Mouse (Mus musculus): ENCODE measurements around the gene Nfia.

The Nfia gene

DNA sequence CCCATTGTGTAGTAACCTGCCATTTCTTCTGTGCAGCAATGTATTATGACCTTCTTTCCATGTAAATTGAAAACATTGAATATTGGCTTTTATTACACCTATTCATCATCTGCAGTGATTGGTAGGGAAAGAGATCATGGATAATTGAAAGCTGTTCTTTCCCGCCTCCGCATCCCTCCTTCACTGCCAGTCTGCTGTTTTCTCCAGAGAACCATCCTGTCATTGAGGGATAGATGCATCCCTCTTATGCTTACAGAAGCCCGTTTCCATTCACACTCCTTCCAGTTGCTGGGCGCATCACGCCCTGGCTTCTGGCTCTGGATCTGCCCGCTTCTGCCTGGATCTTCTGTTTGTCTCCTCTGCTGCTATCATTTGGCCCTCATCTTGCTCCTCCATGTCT is 312.5 kb downstream of the Nfia start:
- DNase-seq, result no peak

- DNase-seq, result no peak
Measured at GRCm38 (mm10) chr4:98086976-98087375, 314.4 kb downstream of the Nfia start.

- DNase-seq, result peak; percentile 57
Measured at GRCm38 (mm10) chr4:98089985-98090384, 317.5 kb downstream of the Nfia start.

DNA sequence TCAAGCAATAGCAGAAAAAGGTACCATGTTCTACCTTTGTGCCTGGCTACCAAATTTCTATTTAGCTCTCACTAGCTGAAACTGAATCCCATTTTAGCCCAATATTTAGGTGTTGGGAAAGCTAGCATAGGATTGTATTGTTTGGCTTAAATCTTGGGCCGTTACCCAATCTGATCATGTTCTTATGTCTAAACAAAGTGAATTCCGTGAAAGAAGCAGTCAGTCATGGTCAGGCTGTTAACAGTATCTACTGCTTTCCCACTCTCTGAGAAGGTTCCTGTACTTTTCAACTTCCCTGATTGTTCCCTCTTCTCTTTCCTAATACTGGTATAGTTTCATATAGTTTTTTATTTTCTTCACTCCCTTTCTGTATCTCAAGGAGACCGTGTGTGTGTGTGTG is 318.1 kb downstream of the Nfia start:
- no peak for DNase-seq

- DNase-seq, result no peak
Measured at GRCm38 (mm10) chr4:98091368-98091827, 318.9 kb downstream of the Nfia start.

DNA sequence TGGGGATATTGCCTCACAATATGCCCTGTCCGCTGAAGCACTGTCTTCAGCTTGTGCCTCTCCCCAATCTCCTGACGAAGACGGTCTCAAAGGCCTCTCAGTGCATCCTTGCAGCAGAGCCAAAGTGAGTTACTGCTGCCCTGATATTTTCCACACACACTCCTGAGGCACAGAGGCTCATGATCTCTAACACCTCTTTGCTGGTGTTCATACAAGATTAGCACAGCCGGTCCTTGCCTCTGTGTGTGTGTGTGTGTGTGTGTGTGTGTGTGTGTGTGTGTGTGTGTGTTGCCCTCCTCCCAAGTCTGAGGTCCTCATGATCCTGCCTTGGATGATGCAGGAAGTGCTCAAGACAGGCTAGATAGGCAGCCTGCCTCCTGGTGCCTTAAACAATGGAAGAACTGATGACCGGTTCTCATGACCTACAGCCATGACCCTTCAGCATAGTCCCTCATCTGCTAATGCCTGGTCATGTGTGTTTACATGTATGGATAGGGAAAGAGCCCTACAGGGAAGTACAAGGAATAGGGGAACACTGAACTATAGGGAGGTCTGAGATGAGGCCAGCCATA is 319.5 kb downstream of the Nfia start:
- no peak for DNase-seq

DNA sequence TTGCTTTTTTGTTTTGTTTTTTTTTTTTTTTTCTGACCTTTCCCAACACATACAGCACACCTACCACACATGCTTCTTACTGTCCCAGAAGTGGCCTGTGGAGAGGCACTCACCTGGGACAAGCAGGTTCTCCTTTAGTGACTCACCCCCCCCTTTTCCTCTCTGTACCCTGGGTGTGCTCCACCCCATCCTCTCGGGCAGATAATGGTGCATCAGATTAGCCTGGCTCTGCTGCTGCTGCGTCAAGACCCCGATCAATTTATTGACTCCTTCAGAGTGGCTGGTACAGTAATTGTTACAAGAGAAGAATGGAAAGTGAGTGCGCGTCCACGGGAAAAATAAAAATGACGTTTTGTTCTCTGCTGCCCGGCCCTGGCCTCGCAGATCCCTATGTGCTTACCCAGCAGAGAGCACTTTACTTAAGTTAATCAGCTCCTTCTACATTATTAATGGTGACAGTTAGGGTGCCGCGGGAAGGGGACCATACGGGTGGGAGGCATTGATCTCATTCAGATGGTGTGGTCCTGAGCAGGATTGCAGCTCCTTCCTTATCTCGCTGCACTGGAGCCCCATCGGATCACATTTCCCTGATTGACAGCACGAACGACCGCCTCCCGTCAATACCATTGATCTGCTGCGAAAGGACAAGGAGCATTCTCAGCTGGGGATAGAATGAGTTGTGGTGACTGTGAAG is 321.7 kb downstream of the Nfia start:
- peak; percentile 44 for DNase-seq

DNA sequence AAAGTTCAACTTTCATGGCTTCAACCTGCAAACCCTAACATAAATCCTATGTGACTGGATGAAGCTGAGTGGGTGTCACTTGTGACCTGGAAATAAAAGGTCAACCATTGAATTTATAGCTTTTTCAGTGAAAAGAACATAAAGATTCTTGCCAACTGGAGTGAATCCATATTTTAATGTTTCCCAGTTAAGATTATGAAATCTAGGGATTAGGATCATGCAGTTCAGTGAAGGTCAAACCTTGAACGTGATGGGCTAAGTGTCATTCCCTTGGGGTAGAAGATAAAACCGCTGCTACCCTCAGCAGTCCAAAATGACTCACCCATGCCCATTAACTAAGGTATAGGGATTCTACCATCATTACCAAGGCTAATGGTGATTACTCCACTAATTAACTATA is 322.5 kb downstream of the Nfia start:
- no peak for DNase-seq

DNA sequence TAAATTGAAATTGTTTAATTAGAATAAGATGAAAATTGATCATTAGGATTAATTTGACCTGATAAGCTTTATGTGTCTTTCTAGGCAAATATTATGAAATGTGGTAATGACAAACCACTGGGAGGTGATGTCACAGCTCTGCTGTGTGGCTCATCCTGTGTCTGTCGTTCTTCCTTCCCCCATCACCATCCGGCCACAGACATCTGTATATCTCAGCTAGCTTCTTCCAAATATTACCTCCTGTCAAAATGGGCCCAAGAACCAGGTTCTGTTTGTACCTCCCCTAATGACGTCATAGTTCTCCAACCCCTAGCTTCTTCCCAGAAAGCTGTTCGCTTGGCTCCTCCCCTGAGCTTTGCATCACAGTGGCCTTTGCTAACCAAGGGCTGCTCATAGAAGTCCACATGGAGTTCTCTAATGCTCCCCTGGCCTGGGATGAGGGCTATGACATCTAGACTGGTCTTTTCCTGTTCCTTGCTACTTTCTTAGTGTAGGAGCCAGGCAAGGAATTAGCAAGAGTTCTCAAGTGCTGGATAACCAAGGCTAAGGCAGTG is 324.6 kb downstream of the Nfia start:
- DNase-seq, result no peak

DNA sequence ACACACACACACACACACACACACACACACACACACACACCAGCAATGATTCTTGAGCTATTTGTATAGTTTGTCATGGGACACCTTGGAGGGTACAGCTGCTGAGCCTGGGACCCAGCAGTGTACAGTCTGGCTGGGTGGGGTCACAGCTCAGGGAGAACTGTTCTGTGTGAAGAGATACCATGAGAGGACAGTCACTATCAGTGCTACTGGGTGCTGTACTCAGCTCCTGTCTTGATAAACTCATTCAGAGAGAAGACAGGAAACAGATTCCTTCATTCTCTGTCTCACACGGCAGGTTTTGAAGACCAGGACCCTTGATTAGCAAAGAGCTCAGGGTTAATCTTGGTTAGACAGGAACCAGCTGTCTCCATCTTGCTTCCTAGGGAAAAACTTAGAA is 326.1 kb downstream of the Nfia start:
- no peak for DNase-seq

DNA sequence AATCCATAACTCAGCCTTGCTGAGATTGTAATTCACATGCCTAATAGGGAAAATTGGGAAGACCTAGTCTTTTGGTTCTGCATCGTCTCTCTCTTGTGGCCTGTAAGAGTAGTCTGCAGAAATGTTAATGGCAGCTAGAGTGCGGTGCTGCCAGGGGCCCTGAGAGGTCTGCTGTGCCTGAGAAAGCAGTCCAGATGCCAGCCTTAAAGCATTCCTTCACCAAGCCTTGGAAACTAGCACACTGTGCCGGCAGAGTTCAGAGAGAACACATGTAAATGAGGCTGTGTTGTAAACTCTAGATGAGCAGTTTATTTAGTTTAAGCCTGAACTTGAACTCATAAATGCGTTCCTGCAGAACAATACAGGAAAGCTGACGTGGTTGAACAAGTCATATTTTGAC is 326.9 kb downstream of the Nfia start:
- no peak for DNase-seq

- DNase-seq, result no peak
Measured at GRCm38 (mm10) chr4:98101153-98102096, 328.9 kb downstream of the Nfia start.

GRCm38 (mm10) chr4:98102625-98103336 is 330.2 kb downstream of the Nfia start:
- DNase-seq, result no peak

- DNase-seq, result no peak
Measured at GRCm38 (mm10) chr4:98103337-98103666, 330.8 kb downstream of the Nfia start.

GRCm38 (mm10) chr4:98104161-98104560 is 331.6 kb downstream of the Nfia start:
- no peak for DNase-seq

GRCm38 (mm10) chr4:98104911-98105702 is 332.6 kb downstream of the Nfia start:
- DNase-seq, result no peak

- no peak for DNase-seq
Measured at GRCm38 (mm10) chr4:98105971-98106370, 333.4 kb downstream of the Nfia start.

DNA sequence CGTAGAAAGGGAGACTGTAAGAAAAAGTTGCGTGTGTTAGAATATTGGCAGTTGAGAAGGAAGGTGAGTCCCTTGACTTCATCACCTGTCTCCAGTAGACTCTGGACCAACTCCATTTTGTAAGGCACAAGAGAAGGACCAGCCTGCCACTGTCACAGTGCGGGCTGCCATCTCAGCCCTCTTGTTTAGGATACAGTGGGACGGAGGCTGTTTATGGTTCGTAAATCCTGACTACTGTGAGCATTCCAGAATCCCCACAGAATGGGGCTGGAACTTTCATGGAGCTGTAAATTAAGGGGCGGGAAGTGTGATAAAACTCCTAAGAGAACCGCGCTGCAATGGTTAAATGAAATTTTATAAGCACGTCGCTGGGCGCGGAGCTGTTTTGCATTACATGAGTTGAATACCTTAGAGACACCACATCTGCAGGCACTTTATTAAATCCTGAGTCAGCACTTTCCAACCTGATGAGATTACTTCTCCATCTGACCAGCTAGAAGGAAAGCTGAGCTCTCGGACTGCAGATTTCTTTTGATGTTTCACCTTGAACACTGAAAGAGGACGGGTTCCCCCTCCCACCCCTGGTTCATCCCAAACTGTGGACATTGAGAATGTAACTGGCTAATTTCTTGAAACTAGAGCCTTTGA is 334.0 kb downstream of the Nfia start:
- no peak for DNase-seq

DNA sequence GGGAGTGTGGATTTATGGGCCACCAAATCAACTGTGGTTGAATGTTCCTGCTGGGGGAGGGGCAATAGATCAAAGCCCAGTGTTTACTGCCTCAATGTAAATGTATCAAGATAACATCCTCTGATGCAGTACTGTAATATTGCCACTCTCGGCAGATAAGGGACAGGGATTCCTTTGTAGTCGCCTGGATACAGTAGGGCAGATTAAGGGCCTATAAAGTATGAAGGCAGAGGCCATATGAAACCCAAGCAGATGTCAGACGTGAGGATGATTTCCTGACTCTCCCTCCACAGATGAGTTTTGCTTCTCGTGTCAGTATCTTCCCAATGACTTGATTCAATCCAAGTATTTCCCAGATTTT is 334.5 kb downstream of the Nfia start:
- no peak for DNase-seq

GRCm38 (mm10) chr4:98107936-98108675 is 335.6 kb downstream of the Nfia start:
- no peak for DNase-seq

DNA sequence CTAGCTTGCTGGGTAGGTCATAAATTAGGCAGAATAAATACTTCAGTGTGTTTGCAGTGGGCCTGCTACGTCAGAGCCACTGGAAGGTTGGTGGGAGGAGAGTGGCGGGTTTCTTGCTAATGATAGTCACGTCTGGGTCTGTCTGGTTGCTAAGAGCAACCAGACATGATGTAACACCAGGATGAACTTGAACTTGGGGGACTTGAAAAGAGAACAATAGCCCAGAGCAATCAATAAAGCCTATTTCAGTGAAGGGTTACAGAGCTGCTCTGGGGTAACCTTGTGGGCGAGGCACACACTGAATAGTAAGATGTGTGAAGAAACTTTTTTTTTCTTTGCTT is 336.1 kb downstream of the Nfia start:
- peak; percentile 84 for DNase-seq

Data from retina, postnatal 1 day (tissue).